Mouse (Mus musculus) E14TG2a.4 (cell line): ENCODE measurements at regions not wholly inside any gene's neighbourhood (a gene's known extent, or its start where the extent isn't known, plus 50 kb on each side); places are given as distances from the start of the nearest gene placed in this dataset.

Experiments
- CTCF ChIP-seq: conservative IDR thresholded peaks from 2 replicates; pipeline ENCODE4 v1.5.1; 2014; ENCODE audit warnings: low read length
- POU5F1 ChIP-seq: IDR thresholded peaks from 2 replicates; pipeline ENCODE4 v1.6.1; 2014; ENCODE audit warnings: low read length, borderline replicate concordance

DNA sequence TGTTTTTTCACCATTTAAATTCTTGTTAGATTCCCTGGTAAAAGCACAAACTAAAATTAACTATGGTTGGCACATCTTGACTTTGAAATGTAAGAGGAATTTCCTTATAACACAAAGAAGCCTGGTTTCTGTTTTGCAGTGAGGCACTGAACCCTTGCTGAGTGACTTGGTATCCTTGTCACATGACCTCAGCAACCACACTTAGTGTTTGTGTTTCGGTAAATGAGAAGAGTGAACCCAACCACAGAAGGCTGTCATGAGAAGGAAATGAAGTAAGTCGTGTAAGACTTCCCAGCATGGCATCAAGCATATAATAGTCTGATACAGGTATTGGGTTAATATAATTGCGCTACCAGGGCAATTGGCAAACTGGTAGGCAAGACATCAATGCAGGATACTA lies 154.0 kb downstream of the Kctd12 start:
- TF ChIP-seq CTCF (no peak), POU5F1 (no peak)
